Mouse (Mus musculus) adrenal gland, postnatal 14 days (tissue): ENCODE measurements at regions not wholly inside any gene's neighbourhood (a gene's known extent, or its start where the extent isn't known, plus 50 kb on each side); places are given as distances from the start of the nearest gene placed in this dataset.

Experiments
- DNase-seq: peaks from one replicate; pipeline ENCODE4 v3.0.0; 2021; ENCODE audit warnings: mixed read lengths

DNA sequence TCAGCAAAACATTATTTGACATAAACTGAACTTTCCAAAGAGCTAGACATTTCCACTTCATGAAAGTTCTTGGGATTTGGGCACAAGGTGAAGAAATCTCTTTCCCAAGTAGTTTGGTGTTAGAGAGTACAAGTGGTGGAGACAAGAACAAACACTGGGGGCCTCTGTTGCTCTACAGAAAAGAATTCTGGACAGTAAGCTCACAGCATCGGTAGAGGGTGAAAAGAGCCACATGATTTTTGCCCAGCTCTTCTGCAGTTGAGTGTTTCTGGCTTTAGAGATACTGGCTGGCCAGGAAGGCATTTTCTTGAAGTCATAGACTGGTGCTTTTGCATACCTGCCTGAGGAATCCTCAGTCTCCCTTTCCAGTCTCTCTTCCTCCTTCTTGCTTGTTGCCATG lies 127.8 kb downstream of the Stk31 start:
- peak; percentile 9 for DNase-seq

DNA sequence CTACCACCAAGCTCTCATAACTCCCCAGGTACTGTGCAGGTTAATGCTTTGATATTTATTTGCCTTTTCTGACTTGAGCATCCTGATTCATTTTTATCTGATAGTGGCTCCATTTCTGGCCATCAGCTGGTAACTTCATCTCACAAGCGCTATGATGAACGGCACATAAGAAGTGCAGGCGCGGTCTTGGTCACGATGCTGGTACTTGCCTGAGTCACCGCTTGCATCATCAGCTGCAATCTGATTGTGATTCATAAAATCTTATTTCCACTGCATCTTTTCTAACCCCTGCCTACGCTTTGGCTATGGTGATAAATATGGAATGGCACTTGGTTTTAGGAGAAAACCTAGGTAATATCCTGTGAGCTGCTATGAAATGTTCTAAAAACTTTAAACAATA lies 128.3 kb downstream of the Stk31 start:
- DNase-seq = peak; percentile 28

DNA sequence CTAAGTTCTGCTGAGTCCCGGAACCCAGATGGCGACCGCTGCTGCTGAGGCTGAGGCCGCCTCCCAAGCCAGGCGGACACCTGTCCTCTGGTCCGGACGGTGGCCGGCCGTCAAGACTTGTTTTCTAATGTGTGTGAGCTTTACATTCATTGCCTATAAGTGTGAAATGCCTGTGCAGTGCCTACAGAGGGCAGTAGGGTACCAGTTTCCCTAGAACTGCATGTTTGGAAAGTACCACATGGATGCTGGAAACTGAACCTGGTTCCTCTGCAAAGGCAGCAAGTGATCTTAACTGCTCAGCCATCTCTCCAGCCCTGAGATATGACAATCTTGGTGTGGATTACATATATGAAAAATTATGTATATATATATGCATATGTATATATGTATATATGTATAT lies 138.6 kb downstream of the Stk31 start:
- no peak for DNase-seq

DNA sequence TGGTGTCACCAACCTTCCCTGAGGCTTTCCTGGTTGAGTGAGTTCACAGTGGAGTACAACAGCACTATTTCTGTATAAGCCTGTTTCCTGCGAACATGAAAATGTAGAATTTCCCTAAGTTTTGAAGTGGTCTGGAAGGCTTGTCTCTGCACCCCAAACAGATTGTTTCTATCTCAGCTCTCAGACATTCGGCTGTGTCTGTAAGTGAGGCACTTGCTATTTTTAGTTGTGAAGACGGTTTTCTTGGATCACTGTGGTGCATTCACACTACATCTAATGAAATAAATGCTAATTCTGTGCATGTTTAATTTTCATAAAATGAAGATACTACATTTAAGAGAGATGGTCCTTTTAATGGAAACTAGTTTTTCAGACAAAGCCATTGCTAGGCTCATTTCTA lies 139.1 kb downstream of the Stk31 start:
- no peak for DNase-seq

DNA sequence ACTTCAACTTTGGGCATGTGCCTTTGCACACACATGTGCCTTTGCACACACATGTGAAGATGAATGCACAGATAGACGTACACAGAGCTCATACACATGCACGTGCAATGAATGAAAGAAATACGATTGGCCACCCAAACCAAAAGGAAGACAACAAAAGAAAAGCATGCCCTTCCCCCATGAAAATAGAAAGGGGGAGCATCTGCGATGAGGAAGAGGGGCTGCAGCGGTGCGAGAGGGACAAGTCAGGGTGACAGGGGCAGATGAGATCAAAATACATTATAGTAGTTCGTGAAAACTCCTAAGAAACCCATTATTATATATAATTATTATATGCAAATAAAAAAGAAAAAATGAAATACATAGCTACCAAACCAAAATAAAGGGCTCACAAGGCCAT lies 149.5 kb downstream of the Stk31 start:
- no peak for DNase-seq

DNA sequence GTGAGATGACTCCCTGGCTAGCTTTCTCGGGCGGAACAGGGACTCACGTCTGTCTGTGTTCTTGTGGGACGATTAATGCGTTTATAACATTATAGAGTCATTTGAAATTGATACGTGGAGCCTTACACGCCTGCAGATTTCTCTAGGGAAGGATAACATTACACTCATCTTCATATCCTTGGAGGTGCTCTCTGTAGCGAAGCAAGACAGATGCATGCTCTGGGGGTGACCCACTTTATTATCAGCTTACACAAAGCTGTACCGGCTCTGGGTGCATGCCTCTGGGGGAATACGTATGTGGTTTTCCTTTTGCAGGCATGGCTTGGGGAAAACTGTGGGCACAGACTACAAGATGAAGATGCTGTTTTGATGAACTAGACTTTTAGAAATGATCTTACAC lies 159.7 kb downstream of the Stk31 start:
- DNase-seq = no peak

DNA sequence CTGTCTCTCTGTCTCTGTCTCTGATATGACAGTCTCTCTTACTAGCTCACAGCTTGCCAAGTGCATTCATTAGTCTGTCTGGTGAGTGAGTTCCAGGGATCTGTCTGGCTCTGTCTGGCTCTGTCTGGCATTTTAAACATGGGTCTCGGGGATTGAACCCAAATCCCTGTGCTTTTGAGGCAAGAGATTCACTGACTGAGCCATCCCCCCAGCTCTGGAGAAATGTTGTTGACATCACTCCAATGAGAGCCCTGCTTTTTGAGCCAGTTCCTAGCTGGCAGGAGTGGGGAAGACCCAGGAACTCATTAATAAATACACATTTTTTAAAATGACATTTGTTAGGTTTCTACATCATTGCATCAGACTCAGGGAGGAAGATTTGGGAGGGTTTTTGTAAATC lies 163.1 kb downstream of the Stk31 start:
- no peak for DNase-seq

DNA sequence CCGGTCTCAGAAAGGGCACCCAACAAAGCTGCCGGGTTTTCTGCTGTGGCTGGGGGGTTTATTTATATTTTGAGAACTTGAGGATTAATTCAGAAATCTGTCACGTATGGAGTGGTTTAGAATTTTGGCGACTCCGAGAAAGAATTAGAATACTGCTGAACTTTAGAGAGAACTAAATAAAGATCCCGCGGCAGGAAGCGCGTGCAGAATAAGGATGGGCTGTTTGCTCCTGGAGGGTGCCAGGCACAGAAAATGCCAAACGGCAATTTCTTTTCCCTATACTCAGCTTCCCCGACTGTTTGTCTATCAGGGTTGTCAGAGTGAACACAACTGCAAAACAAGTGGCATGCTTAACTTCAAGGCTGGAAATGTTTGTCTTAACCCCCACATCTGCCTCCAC lies 163.7 kb downstream of the Stk31 start:
- DNase-seq = no peak

DNA sequence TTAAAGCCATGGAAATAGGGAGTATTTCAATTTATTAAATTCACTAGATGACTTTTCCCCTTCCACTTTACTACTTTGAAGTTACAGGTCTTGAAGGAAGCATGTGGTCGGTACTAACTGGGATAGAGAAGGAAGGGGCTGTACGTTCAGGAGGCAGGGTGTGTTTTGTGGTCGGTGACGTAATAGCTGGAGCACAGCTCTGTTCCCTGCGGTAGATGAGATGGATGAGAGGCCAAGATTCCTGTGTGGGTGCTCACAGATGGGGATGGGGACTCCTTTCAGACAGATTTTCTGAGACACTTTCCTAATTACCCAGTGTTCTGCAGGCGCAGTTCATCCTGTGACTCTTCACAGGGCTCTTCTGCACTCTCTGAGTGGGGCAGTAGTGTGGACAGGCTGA lies 182.9 kb downstream of the Stk31 start:
- DNase-seq = no peak

DNA sequence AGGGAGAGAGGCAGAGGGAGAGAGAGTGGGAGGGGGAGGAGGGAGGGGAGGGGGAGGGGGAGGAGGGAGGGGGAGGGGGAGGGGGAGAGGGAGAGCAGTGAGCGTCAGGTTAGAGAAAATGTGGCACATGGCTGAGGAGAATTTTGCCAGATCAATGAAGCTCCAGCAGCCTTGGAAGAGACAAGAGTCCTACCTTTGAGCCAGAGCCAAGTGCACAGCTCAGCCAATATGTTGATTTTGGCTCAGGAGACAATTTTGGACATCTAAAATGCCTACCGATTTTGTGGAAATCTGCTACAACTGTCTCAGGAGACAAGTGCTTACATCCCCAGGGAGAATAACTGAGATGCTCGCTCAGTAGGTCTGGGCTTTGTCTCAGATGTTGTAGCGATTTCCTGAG lies 184.3 kb downstream of the Stk31 start:
- no peak for DNase-seq

DNA sequence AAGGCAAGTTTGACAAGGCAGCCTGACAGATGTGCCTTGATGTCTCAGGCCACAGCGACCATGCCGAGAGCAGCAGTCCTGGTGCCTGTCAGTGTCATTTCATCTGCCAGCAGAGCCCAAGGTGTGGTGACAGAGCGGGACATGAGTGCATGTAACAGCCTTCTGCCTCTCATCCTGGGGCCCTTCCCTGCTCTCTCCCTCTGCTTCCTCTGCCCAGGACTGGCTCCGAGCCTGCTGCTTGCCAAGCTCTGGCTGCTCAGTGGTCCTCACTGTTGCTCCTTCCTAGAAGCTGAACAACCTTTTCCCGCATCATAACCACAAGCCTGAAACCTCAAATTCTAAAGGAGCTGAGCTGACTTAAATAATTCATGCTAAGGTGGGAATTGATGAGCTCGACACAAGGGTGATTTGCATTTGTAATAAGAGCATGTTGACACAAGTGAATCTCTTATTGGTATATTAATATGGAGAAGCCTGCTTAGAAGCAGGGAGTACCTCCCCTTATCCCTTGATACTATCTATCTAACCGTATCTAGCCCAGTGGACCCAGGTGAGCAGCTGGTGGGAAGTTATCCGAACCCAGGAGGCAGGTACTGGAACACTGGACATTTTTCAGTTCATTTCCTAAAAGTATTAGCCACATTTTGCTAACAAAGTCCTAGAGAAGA lies 186.8 kb downstream of the Stk31 start:
- DNase-seq = no peak

DNA sequence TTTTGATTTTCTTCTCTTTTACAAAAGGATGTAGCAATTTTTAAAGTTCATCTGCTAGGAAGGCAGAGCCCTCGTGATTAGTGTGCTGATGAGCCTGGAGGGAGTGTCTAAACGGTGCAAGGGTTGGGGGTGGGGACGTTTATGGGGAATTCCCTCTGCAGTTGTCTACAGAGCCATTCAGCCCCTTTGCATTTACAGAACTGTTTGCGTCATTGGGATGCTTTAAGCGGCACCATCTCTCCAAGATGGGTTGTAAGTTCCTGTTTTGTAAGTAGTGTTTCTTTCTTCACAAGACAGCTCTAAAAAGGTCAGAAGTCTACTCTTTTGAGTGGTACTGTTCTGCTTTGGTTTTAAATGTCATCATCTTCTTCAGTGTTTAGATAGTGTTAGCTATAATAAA lies 191.1 kb downstream of the Stk31 start:
- no peak for DNase-seq

DNA sequence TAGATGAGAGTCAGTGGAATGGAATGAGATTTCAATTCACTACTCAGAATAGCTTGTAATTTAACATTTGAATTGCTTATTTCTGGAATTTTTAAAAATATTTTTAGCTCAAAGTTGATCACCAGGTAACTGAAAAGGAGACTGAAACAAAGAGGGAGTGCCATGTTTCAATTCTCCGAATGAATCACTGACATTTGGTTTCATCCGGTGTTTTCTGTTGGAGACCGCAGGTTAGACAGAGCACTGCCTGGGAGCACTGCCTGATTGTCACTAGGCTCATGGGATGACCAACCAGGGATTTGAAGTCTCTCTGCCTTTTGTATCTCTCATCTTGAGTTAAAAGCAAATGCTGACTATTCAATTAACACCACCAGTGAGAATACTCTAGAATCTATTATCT lies 193.3 kb downstream of the Stk31 start:
- no peak for DNase-seq

DNA sequence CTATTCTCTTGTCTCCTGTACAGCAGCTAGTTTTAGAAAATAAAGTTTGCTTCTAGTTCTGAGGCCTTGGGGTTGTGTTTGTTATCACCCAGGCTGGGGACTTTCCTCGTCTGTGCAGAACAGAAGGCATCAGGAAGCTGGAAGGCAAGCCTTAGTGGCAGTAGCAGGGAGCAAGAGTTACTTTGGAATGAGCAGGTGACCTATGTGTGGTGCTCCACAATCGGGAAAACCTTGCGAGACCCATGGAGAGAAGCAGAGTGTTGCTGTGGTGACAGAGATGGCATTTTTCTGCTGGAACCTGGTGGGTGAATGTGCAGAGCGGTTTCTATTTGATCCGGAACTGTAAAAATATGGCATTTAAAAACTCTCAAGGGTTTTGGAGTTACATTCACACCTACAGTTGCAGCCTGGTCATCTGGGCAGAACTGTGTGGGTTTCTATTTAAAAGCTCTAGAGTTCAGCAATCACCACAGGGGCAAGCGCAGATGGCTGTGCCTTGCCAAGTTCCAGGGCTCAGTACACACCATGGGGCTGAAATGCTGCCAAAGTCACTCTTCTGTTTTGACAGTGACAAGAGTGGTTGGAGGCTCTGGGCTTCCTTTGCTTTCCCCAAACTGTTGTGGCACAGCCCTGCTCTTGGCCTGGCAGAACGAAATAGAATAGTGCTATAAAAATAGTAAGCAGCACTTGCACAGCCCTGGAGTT lies 195.7 kb downstream of the Stk31 start:
- no peak for DNase-seq

DNA sequence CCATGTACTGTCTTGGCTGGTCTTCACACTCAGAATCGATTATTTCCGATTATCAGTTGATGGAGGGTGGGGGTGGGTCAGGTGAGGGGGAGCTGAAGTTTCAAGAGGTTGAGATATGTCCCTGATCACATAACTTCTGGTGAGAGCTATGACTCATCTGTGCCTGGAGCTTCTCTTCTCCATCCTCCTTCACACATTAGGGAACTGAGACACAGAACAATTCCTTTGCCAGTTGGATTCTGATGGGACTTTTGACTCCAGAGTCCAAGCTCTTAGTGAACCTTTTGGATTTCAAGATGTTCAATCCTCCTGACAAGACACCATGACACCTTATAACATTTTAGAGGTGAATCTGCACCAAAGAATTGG lies 196.2 kb downstream of the Stk31 start:
- DNase-seq = no peak

DNA sequence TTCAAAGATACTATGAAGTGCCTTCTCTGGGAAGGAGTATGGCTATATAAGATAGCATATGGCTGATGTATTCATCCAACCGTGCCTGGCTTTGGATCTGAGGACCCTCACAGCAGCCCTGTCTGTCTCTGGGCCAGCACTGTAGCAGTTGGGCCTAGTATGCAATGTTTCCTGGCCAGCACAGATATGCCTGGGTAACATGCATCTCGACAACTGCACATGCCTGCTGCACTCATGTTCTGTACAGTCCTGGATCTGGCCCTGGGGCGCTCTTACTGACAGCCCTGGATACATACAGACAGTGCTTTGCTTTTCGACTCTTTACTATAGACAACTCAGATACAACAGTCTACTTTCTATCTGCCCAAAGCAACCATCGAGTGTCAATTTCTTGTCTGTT lies 197.3 kb downstream of the Stk31 start:
- DNase-seq = no peak

DNA sequence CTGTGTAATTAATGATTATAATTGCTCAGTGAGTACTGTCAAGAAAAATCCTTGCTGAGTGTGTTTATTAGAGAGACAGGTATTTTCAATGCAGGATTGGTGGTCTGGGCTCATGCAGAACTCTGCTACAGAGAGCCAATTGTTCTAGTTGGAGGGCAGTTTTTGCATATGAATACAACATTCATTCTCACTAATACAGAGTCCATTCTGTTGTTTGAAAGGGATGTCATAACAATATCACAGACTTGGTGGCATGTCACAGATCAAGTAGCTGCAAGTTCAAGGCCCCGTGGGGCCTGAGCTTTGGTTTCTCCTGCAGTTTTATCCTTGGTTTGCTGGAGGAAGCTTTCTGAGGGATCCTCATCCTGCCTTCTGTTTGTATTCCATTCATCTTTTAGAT lies 207.8 kb downstream of the Stk31 start:
- no peak for DNase-seq

DNA sequence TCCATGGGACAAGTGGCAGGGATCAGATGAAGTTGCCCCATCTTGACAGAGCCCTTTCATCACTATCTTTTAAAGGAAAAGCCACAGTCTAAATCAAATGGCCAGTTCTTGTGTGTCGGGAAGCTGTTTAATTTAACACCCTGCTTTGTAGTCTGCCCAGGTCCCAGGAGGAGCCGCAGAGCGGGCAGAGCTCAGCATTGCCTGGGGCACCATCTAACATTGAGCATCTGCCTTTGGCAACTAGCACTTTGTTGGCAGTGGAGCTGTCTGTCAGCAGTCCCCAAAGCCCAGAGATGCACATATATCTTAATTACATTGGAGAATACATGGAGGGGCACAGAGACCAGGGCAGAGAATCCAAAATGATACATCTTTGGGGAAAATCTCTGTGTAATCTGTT lies 208.4 kb downstream of the Stk31 start:
- no peak for DNase-seq

DNA sequence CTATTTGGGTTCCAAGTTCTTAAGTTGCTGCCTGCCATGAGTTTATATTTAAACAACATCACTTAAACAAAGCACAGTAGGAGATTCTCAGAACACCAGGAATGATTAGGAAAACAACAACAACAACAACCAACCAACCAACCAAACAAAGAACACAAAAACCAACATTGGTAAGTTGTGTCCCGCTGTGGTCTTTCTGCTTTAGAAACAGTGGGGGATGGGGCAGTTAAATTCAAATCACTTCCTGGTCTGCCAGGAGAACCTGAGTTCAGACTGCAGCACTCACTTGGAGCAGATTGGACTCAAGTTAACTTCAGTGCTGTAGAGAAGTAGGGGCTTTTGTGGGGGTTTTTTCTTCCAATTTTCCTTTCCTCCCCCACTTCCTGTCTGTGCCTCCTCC lies 210.6 kb downstream of the Stk31 start:
- no peak for DNase-seq

DNA sequence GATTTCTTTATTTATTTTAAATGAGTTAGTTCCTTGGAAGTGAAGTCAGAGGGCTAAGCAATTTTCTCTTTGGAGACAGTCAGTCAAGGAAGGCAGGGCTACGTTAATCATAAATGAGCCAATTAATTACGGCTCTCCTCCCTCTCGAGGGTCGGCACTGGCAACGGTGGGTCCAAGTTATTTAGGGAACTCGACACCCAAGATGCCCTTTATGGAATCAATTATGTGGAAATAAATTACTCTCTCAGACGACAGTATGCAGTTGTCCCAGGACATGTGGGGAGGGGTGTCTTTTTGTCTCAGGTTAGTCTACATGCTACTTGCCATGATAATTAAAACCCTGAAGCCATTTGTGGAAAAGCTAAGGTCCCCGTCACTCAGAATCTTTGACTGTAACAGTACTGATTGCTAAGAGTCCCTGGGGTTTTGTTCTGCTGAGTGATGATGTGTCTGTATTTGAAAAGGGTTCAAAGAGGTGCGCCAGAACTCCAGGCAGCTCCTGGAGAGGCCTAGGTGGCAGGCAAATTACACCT lies 211.3 kb downstream of the Stk31 start:
- DNase-seq = no peak

DNA sequence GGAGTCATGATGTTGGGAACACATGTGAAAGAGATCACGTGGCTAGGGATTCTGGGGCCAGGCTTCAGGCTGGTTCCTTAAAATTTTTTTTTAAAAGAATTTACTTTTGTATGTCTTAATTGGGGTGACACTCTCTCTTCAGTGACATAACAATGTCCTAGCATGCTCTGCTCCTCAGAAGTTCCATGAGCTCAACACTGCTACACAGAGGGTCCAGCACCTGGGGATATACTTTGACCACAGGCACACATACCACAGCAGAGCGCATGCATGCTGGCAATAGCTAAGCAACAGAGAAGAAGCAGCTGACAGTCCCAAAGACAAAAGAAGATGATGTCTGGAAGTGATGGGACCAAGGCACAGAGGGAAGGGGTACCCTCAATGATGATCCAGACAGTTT lies 198.4 kb upstream of the Npy start:
- DNase-seq = no peak

DNA sequence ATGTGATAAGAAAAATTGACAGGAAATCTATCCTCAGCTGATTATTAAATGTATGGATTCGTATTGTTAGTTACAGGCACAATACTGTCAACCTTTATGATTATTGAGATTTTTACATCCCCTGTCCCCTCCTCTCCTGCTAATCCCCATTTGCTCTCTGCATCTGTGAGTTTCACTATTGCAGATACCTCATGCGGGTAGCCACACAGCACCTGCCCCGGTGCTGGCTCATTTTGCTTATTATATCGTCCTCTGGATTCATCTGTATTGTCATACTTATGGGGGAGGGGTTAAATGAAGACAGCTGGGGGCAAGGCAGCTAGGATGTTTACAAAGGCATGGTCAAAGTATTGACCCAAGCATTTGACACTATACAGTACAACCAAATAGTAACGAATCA lies 197.9 kb upstream of the Npy start:
- DNase-seq = no peak

DNA sequence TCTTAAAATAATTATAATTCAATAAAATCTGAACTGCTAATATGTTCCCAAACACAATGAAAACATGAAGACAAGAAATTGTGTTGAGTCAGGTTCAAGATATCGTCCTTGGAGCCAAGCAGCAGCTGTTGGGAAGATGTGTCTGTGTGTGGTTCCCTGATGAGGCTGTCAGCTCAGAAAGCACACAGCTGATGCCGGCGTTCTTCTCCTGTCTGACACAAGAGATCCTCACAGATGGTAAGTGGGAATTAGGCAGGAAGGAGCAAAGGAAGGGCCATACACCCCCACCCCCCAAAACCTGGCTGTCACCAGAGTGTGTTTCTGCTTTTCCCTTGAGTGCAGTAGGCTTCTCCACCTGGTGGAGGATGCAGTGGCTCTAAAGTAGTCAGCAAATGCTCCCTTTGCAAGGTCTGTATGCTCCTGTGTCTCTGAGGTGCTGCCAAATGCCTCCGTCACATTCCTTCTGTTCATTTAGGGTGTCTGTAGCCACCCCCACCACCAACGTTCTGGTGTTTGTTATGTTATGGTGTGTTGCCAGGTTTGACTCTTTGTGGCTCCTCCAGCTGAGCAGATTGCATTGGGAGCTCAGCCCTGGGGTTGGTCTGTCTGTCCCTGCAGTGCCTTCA lies 188.9 kb upstream of the Npy start:
- no peak for DNase-seq

DNA sequence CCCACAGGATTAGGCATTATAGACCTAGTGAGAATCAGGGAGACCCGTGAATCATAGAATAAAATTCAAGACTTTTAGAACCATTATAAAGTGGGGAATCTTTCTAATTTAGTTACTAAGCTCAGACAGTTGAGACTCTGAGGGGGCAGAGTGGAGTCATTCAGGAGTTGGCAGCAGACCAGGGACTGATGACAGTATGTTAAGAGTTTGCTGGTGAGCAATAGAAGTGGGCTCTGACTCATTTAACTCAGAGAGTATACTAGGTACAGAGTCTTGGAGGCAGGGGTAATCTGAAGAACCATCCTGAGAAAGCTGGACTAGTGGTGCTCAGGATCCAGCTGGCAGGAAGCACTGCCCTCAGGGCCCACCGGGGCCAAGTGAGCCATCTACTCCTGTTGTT lies 184.9 kb upstream of the Npy start:
- peak; percentile 69 for DNase-seq
